Mouse (Mus musculus): ENCODE measurements around the gene Olfr1234. TPM values are rescaled to one million over a fixed set of nuclear protein-coding genes. Genes with fewer than 3 reads are reported as not detected.

Gene Olfr1234
- polyA plus RNA-seq (2012; ENCODE audit: low replicate concordance) = not detected in 2 replicates

GRCm38 (mm10) chr2:89364765-89365164 is at the start of gene Olfr1234:
TSS of gene Olfr1234 (minus strand) at chr2:89364865.

GRCm38 (mm10) chr2:89409576-89409975 is 44.9 kb upstream of the Olfr1234 start, which contains the start of gene Olfr1238:
TSS of gene Olfr1238 (minus strand) at chr2:89409676.

GRCm38 (mm10) chr2:89342298-89342697 is 22.4 kb downstream of the Olfr1234 start, which contains the start of gene Olfr1233:
TSS of gene Olfr1233 (minus strand) at chr2:89342398.

GRCm38 (mm10) chr2:89329575-89329974 is 35.1 kb downstream of the Olfr1234 start, which contains the start of gene Olfr1232:
TSS of gene Olfr1232 (minus strand) at chr2:89329675.

Other genes with a start within 250 kb of the Olfr1234 start
- not detected in 2 replicates for gene Olfr1221, start 247.6 kb downstream of the Olfr1234 start, polyA plus RNA-seq (2012; ENCODE audit: low replicate concordance)
- gene Olfr1222, start 231.8 kb downstream of the Olfr1234 start, polyA plus RNA-seq (2012; ENCODE audit: low replicate concordance) = not detected in 2 replicates
- gene Olfr1223, start 213.3 kb downstream of the Olfr1234 start, polyA plus RNA-seq (2012; ENCODE audit: low replicate concordance) = not detected in 2 replicates
- 0.26 TPM in 1 of 2 replicates, not detected in the other for gene Olfr1224-ps1, start 200.8 kb downstream of the Olfr1234 start, polyA plus RNA-seq (2012; ENCODE audit: low replicate concordance)
- gene Olfr1225, start 190.2 kb downstream of the Olfr1234 start, polyA plus RNA-seq (2012; ENCODE audit: low replicate concordance) = not detected in 2 replicates
- gene Olfr1226, start 164.8 kb downstream of the Olfr1234 start, polyA plus RNA-seq (2012; ENCODE audit: low replicate concordance) = not detected in 2 replicates
- gene Olfr1228, start 110.8 kb downstream of the Olfr1234 start, polyA plus RNA-seq (2012; ENCODE audit: low replicate concordance) = not detected in 2 replicates
- gene Olfr1229, start 76.9 kb downstream of the Olfr1234 start, polyA plus RNA-seq (2012; ENCODE audit: low replicate concordance) = not detected in 2 replicates
- not detected in 2 replicates for gene Olfr1230, start 67.6 kb downstream of the Olfr1234 start, polyA plus RNA-seq (2012; ENCODE audit: low replicate concordance)
- gene Olfr1231, start 57.8 kb downstream of the Olfr1234 start, polyA plus RNA-seq (2012; ENCODE audit: low replicate concordance) = 0.39 TPM in 1 of 2 replicates, not detected in the other
- gene Olfr1232, start 35.2 kb downstream of the Olfr1234 start, polyA plus RNA-seq (2012; ENCODE audit: low replicate concordance) = not detected in 2 replicates
- gene Olfr1233, start 22.5 kb downstream of the Olfr1234 start, polyA plus RNA-seq (2012; ENCODE audit: low replicate concordance) = not detected in 2 replicates
- not detected in 2 replicates for gene Olfr1238, start 44.8 kb upstream of the Olfr1234 start, polyA plus RNA-seq (2012; ENCODE audit: low replicate concordance)
- not detected in 2 replicates for gene Olfr1239, start 55.5 kb upstream of the Olfr1234 start, polyA plus RNA-seq (2012; ENCODE audit: low replicate concordance)
- not detected in 2 replicates for gene Olfr1240, start 78.1 kb upstream of the Olfr1234 start, polyA plus RNA-seq (2012; ENCODE audit: low replicate concordance)
- not detected in 2 replicates for gene Olfr1241, start 122.3 kb upstream of the Olfr1234 start, polyA plus RNA-seq (2012; ENCODE audit: low replicate concordance)
- not detected in 2 replicates for gene Olfr1242, start 133.5 kb upstream of the Olfr1234 start, polyA plus RNA-seq (2012; ENCODE audit: low replicate concordance)
- gene Olfr1243, start 166.6 kb upstream of the Olfr1234 start, polyA plus RNA-seq (2012; ENCODE audit: low replicate concordance) = not detected in 2 replicates
- not detected in 2 replicates for gene Olfr1245, start 213.6 kb upstream of the Olfr1234 start, polyA plus RNA-seq (2012; ENCODE audit: low replicate concordance)
- not detected in 2 replicates for gene Olfr1246, start 228.3 kb upstream of the Olfr1234 start, polyA plus RNA-seq (2012; ENCODE audit: low replicate concordance)
- gene Olfr1247, start 249.3 kb upstream of the Olfr1234 start, polyA plus RNA-seq (2012; ENCODE audit: low replicate concordance) = not detected in 2 replicates

All from leukemia stem cell, adult 10-12 weeks (primary cell).